Mouse (Mus musculus) kidney, postnatal 4 days (tissue): ENCODE measurements at regions not wholly inside any gene's neighbourhood (a gene's known extent, or its start where the extent isn't known, plus 50 kb on each side); places are given as distances from the start of the nearest gene placed in this dataset.

Source experiments
- DNase-seq, 2 experiments: peaks; one replicate each; pipeline ENCODE4 v3.0.0; 2021; ENCODE audit warnings: mixed read lengths in 2 of 2

- DNase-seq = no peak
Observed at GRCm38 (mm10) chr12:59304522-59304921, 85.0 kb upstream of the Fbxo33 start.
